Mouse (Mus musculus): ENCODE data around the gene Taok3.
"Not testable (repeated sequence)": the region's sequence is repeated elsewhere in the genome, so short reads cannot be mapped to it uniquely, and the experiment has no call there.

Taok3 gene

GRCm38 (mm10) chr5:117291312-117291711 lies 171.4 kb downstream of the Taok3 start:
- CTCF ChIA-PET, result no interaction called here

- CTCF ChIA-PET, result interaction anchor here (0.7 kb wide), 1 partner anchor 141 kb away, joined by 3 read pairs; no protein-coding TSS in a partner anchor
These were observed 172.6 kb downstream of the Taok3 start for GRCm38 (mm10) chr5:117292547-117292946.

- CTCF ChIA-PET, result not testable (repeated sequence)
These were observed 173.8 kb downstream of the Taok3 start for GRCm38 (mm10) chr5:117293776-117294175.

DNA sequence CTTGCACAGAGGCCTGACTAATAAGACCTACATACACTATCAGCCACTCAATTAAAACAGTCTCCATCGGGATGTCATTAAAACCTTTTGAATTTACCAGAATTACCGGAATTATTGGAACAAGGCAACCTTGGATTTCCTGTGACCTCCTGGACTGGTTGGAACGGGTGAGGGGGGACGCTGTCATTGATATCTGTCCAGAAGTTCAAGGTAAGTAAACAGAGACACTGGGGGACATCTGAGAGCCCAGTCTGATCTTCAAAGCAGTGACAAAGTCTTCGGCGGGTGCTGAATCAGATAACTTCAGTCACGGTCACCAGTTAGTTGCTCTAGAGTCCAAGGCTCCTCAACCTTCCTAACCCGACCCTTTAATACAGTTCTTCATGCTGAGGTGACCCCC lies 175.1 kb downstream of the Taok3 start:
- CTCF ChIA-PET, result no interaction called here

DNA sequence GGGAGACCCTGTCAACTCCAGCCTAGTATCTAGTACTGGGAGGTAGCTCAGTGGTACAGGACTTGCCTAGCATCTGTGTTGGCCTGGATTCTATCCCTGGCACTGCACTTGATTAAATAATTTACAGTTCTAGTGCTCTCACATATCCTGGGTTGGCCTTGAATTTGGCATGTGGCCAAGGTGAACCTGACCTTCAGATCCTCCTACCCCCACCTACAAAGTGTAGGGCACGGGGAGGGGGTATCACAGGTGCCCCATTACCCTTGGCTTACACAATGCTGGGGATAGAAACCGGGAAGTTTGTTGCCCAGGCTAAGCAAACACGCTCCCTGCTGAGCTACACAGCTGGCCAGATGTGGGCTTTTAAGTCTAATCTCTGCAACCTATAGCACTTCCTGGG lies 183.0 kb downstream of the Taok3 start:
- CTCF ChIA-PET, result no interaction called here

GRCm38 (mm10) chr5:117303691-117304579 lies 184.0 kb downstream of the Taok3 start:
- CTCF ChIA-PET, result interaction anchor here (0.6 to 0.7 kb wide), 3 partner anchors 17 to 214 kb away, joined by 3 to 4 read pairs (median 3); partner anchors contain the start of gene Pebp1

DNA sequence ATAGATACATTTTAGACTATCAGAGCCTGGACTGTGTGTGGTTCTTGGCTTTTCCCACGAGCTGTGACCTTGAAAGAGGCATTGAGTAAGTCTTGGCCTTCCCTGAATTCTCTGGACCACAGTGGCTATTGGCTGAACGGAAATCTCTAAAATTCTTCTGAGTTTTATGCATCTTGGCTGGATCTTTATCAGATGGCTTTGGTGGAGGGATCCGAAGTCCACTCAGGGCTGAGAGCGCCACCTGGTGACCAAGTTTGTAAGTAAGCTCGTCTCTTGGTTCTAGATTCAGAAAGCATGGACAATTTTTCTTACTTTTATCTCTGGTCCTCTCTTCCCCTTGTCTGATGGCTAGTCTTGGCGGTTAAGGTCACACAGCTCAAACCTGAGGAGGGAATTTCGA lies 185.0 kb downstream of the Taok3 start:
- CTCF ChIA-PET, result interaction anchor here (0.8 kb wide), 1 partner anchor 32 kb away, joined by 3 read pairs; no protein-coding TSS in a partner anchor

- CTCF ChIA-PET, result interaction anchor here (0.7 kb wide), 1 partner anchor 251 kb away, joined by 3 read pairs; no protein-coding TSS in a partner anchor
These were observed 185.8 kb downstream of the Taok3 start for GRCm38 (mm10) chr5:117305754-117306153.

- CTCF ChIA-PET, result interaction anchor here (0.5 kb wide), 1 partner anchor 187 kb away, joined by 3 read pairs; no protein-coding TSS in a partner anchor
These were observed 186.9 kb downstream of the Taok3 start for GRCm38 (mm10) chr5:117306826-117307225.

DNA sequence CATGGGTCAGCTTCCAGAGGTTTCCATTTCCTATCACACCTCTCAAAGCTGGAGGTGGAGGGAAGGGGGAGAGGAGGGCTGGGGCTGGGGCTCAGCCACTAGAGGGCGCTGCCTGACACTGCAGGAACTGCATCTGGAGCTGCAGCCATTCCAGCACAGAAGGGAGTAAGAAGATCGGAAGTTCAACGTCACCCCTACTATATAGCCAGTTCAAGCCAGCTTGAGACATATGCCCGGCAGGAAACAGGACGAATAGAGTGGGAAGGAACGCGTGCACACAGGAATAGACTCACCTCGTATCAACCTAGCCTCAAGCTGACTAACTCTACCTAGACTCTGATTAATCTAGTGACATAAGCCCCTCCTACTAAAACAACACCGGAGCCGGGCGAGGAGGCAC lies 187.8 kb downstream of the Taok3 start:
- CTCF ChIA-PET, result interaction anchor here (0.6 to 0.7 kb wide), 5 partner anchors 75 to 914 kb away, joined by 3 to 6 read pairs (median 4); no protein-coding TSS in a partner anchor

DNA sequence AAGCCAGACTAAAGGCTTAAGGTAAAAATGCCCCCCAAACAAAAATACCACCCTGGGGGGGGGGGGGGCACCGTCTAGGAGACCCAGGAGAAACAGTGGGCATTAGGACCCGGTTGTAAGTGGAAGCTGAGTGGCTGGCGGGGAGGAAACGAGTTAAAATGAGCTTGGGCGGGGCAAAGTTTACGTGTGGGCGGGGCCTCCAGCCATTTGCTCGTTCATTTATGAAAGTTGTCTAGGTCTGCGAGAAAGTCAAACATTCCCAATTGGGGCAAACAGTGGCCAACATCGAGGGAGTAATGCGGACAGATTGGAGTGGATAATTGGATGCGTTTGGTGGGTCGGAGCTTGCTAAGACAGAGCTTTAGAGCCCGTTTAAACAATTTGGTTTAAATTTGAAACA lies 193.5 kb downstream of the Taok3 start:
- CTCF ChIA-PET, result interaction anchor here (0.5 to 0.6 kb wide), 3 partner anchors 42 to 1509 kb away, joined by 3 to 7 read pairs (median 3); no protein-coding TSS in a partner anchor

- CTCF ChIA-PET, result interaction anchor here (0.6 kb wide), 2 partner anchors 43 to 1509 kb away, joined by 3 to 7 read pairs; no protein-coding TSS in a partner anchor
These were observed 194.0 kb downstream of the Taok3 start for GRCm38 (mm10) chr5:117313909-117314308.

DNA sequence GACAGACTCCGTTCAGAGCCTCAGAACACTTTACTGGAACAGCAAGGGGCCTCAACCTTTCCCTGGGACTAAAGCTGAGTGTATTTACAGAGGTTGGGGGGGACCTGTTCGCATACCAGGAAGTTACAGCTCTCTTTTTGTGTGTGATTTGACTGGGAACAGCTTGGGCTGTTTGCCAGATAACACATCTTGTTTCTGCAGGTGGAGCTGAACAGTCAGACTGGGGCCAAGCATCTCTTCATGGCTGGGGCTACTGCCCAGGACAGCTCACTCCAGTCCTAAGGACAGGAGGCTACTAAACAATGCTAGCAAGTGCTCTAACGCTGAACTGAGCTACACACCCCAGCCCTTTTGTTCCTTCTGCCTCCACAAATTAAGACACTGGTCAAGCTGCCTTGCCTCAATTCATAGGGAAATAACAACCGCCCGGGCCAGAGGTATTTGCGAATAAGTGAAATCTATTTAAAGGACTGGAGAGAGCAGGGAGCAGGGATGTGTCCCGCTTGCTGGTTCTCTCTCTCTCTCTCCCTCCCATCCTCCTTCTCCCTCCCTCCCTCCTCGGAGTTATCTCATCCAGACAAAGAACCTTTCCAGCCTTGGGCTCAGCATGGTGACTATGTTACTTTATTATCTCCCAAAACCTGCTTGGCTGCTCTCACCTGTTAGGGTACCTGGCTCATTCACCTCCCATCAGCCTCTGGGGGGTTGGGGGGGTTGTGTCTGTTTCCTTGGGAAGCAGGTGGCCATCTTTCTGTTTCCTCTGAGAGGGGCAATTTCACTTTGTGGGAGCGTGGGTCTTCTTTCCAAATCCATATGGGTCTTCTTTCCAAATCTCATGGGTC lies 194.9 kb downstream of the Taok3 start:
- CTCF ChIA-PET, result interaction anchor here (0.5 to 0.7 kb wide), 2 partner anchors 89 to 135 kb away, joined by 3 to 10 read pairs; no protein-coding TSS in a partner anchor

GRCm38 (mm10) chr5:117318741-117319629 lies 199.1 kb downstream of the Taok3 start, which contains the start of gene Vsig10:
Vsig10 (plus strand) TSS chr5:117319083.
- CTCF ChIA-PET, result no interaction called here

DNA sequence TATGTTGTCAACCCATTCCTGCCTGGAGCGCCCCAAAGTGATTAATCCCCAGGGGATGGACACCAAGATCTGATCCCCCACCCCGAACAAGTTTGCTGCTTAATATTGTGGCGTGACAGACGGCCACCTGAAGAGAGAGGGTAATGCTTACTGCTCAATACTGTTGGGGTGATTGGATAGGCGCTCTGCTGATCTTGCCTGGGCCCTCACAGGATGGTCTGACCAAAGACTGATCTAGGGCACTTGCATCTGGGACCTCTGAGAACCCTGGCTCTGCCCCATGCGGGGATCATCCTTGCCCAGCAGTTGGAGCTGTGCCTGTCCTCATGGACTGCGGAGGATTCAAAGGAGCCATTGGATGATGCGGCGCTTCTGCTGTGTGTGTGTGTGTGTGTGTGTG lies 203.8 kb downstream of the Taok3 start:
- CTCF ChIA-PET, result interaction anchor here (0.6 kb wide), 1 partner anchor 61 kb away, joined by 3 read pairs; no protein-coding TSS in a partner anchor

Measured in spleen, embryonic (tissue).